Mouse (Mus musculus): Measurements from ENCODE around the gene Alad.
A peak's percentile ranks its signal among the peaks of the same experiment; 100 is the strongest.

GRCm38 (mm10) chr4:62516079-62516478, 3.6 kb downstream of the Alad start:
- TF ChIP-seq POLR2A (IDR thresholded peaks at IDR 0.05; ENCODE audit: extremely low read depth, insufficient read depth, low read length) (no peak), CTCF (IDR thresholded peaks at IDR 0.05; ENCODE audit: low read depth, low read length) (0 out of 2 replicates have a peak, but pooled peaks have one; percentile 17)
